Mouse (Mus musculus) embryonic facial prominence, embryonic 14.5 days (tissue): ENCODE results near the gene Ift22. TPM values are rescaled to one million over a fixed set of nuclear protein-coding genes. Genes with fewer than 3 reads are reported as not detected.

Experiments
- ATAC-seq: fragments of 200-750 bp; cut with Nextera tagmentation; 2 replicates; pipeline ENCODE4 v1.8.0; 2017; ENCODE audit warnings: low read depth, moderate number of reproducible peaks, moderate TSS enrichment
- DNase-seq: peaks from one replicate; pipeline ENCODE4 v3.0.0-alpha.2; 2015; ENCODE audit warnings: low spot score
- H3K27ac ChIP-seq: fragments of 300-500 bp; sonication (generic); replicated peaks from 2 replicates; pipeline ENCODE4 v1.5.1; 2014; ENCODE audit warnings: low read depth, mild to moderate bottlenecking, low read length, moderate library complexity
- H3K27me3 ChIP-seq: fragments of 300-500 bp; sonication (generic); replicated peaks from 2 replicates; pipeline ENCODE4 v1.6.1; 2014; ENCODE audit warnings: low read length; ENCODE audit not compliant: control insufficient read depth, insufficient read depth
- H3K36me3 ChIP-seq: fragments of 300-500 bp; sonication (generic); 2 replicates; pipeline ENCODE4 v1.6.1; 2014; ENCODE audit warnings: low read length, mixed read lengths; ENCODE audit not compliant: control insufficient read depth, insufficient read depth
- H3K4me1 ChIP-seq: fragments of 300-500 bp; sonication (generic); 2 replicates; pipeline ENCODE4 v1.6.1; 2014; ENCODE audit warnings: antibody characterized with exemption, low read length; ENCODE audit not compliant: control insufficient read depth, insufficient read depth
- H3K4me2 ChIP-seq: fragments of 300-500 bp; sonication (generic); 2 replicates; pipeline ENCODE4 v1.6.1; 2014; ENCODE audit warnings: low read depth, mild to moderate bottlenecking, low read length, moderate library complexity, mixed read lengths
- H3K4me3 ChIP-seq: fragments of 300-500 bp; sonication (generic); 2 replicates; pipeline ENCODE4 v1.5.1; 2014; ENCODE audit warnings: low read depth, mild to moderate bottlenecking, low read length
- H3K9ac ChIP-seq: fragments of 300-500 bp; sonication (generic); 2 replicates; pipeline ENCODE4 v1.6.1; 2014; ENCODE audit warnings: low read depth, mild to moderate bottlenecking, low read length, moderate library complexity, mixed read lengths
- H3K9me3 ChIP-seq: fragments of 300-500 bp; sonication (generic); 2 replicates; pipeline ENCODE4 v1.6.1; 2016; ENCODE audit warnings: low read length; ENCODE audit not compliant: control insufficient read depth
- WGBS: fragments of 180-500 bp; shearing (Covaris S2); extraction: QIAGEN DNeasy Blood & Tissue Kit; methylation state at CpG from one replicate; pipeline ENCODE4 v1.1.7; 2014; 5-methylcytosine and 5-hydroxymethylcytosine counted together
- polyA plus RNA-seq: library from polyadenylated mRNA; unstranded; fragments of >200 nt; fragmentation: Nextera tagmentation; extraction: Ambion mirVana; gene quantifications from 2 replicates; pipeline ENCODE4 v1.2.1, GENCODE M21; 2014

Gene Ift22
- polyA plus RNA-seq, 1 experiment from 2014 or later = 93.3 TPM

DNA sequence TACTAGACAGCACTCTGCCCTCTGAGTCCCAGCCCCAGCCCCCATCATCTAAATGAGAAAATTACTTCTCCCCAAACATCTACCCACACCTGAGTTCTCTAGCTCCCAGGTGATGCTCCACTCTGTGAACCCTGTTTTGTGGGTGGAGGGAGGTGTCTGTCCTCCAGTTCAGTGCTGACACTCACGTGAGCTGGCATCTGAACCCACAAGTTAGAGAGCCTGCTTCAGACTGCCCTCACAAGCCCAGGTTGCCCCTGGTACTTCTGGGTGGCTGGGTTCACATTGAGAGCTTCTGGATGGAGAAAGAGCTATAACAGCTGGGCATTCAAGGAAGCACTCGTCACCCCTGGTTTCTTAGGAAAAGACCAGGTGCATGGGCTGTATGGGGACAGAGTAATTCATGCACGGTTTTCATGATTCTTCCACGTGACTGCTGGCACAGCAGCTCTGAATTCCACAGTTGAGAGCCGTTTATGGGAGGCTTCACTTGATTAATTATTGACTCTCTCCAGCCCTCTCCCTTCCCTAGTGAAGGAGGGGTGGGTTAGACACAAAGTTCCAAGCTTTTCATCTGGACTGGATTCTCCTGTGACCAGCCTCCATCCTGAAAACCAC is 51.1 kb downstream of the Ift22 start:
- H3K27ac ChIP-seq = no peak overlapping the region
- H3K36me3 ChIP-seq = peaks cover 14% of the 10 kb centered on the region
- DNase-seq (no peak), ATAC-seq (no peak)
- H3K4me2 ChIP-seq = no peak overlapping the region
- no peak overlapping the region for H3K4me3 ChIP-seq
- 79% methylated on average over 5 of the region's 5 CpGs for WGBS
- H3K4me1 ChIP-seq = peaks cover 9% of the 10 kb centered on the region
- H3K27me3 ChIP-seq = no peaks in the 10 kb centered on the region
- H3K9ac ChIP-seq = no peak overlapping the region
- no peaks in the 10 kb centered on the region for H3K9me3 ChIP-seq

GRCm38 (mm10) chr5:136960053-136960452 is 52.1 kb downstream of the Ift22 start:
- Histone ChIP-seq H3K27me3 (no peaks in the 10 kb centered on the region), H3K4me1 (peaks cover 4% of the 10 kb centered on the region; the same call in 1 of the 2 replicates), H3K4me3 (no peak overlapping the region), H3K9ac (no peak overlapping the region), H3K9me3 (no peaks in the 10 kb centered on the region), H3K4me2 (no peak overlapping the region), H3K27ac (no peak overlapping the region), H3K36me3 (peaks cover 21% of the 10 kb centered on the region)
- DNase-seq = no peak
- ATAC-seq = no peak
- 92% methylated on average over 6 of the region's 6 CpGs for WGBS

GRCm38 (mm10) chr5:136961334-136961982 is 53.5 kb downstream of the Ift22 start:
- Histone ChIP-seq H3K9ac (peak overlapping the region; percentile 73), H3K27ac (peak overlapping the region; percentile 76), H3K27me3 (no peaks in the 10 kb centered on the region), H3K4me1 (peaks cover 4% of the 10 kb centered on the region; the same call in 1 of the 2 replicates), H3K4me3 (peak overlapping the region; percentile 60), H3K36me3 (peaks cover 32% of the 10 kb centered on the region), H3K9me3 (no peaks in the 10 kb centered on the region), H3K4me2 (peak overlapping the region; percentile 71)
- ATAC-seq = peak; percentile 15; the same call in 1 of the 2 replicates
- no peak for DNase-seq
- 24% methylated on average over 5 of the region's 5 CpGs for WGBS

DNA sequence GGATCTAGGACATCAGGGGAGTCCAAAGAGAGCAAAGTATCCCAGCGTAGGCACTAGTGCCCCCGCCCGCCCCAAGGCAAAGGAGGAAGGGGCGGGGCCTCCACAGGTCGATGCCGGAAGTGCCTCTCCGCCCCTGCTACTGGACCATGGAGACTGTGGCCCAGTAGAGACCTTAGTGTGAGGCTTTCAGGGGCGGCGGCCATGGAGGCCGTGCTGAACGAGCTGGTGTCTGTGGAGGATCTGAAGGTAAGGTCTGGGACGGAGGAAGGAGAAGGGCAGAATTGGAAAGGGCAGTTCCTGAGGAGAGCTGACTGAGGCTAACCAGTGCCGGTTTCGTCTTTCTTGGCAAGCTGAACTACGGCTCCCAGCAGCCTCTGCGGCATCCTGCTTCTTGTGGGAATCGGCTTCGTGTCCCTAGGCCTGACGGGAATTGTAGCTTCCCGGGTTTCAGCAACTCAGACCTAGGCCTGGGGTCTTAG is 54.1 kb downstream of the Ift22 start:
- Histone ChIP-seq H3K9ac (peak overlapping the region; percentile 73), H3K36me3 (peaks cover 35% of the 10 kb centered on the region), H3K4me1 (peaks cover 4% of the 10 kb centered on the region; the same call in 1 of the 2 replicates), H3K27ac (peak overlapping the region; percentile 76), H3K9me3 (no peaks in the 10 kb centered on the region), H3K27me3 (no peaks in the 10 kb centered on the region), H3K4me2 (peak overlapping the region; percentile 71), H3K4me3 (peak overlapping the region; percentile 60)
- ATAC-seq = peak; percentile 95
- 0% methylated on average over 20 of the region's 20 CpGs for WGBS
- DNase-seq = peak; percentile 97

- peaks cover 4% of the 10 kb centered on the region; the same call in 1 of the 2 replicates for H3K4me1 ChIP-seq
- 5% methylated on average over 10 of the region's 10 CpGs for WGBS
Measured at GRCm38 (mm10) chr5:136962501-136962900, 54.6 kb downstream of the Ift22 start.

DNA sequence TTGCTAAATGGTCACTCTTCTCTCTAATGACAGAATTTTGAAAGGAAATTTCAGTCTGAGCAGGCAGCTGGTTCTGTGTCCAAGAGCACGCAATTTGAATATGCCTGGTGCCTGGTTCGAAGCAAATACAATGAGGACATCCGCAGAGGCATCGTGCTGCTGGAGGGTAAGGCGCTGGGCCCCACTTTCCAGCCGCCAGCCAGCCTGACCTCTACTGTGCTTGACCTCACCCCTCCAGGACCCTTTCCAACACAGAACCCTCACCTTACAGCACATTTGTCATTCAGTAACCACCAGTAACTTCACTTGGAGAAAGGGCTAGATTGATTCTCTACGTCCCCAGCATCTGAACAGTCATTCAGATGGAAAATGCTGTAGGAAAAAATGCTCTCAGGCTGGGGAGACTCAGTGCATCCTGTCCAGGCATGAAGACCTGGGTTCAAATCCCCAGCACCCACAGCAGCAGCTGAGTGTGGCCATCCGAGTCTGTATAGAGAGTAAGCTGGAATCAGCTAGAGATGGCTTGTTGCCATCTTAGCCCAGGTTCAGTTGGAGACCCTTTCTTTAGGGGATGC is 55.1 kb downstream of the Ift22 start:
- no peak for ATAC-seq
- Histone ChIP-seq H3K4me3 (peak overlapping the region; percentile 60), H3K4me2 (peak overlapping the region; percentile 71), H3K27me3 (no peaks in the 10 kb centered on the region), H3K27ac (no peak overlapping the region), H3K9me3 (no peaks in the 10 kb centered on the region), H3K36me3 (peaks cover 35% of the 10 kb centered on the region), H3K4me1 (peaks cover 4% of the 10 kb centered on the region; the same call in 1 of the 2 replicates), H3K9ac (peak overlapping the region; percentile 73)
- WGBS = 80% methylated on average over 8 of the region's 8 CpGs
- DNase-seq = no peak

More at GRCm38 (mm10) chr5:136962501-136962900, 54.6 kb downstream of the Ift22 start:
- no peaks in the 10 kb centered on the region for H3K27me3 ChIP-seq
- DNase-seq (peak; percentile 81), ATAC-seq (peak; percentile 79)
- H3K36me3 ChIP-seq = peaks cover 35% of the 10 kb centered on the region
- no peaks in the 10 kb centered on the region for H3K9me3 ChIP-seq
- peak overlapping the region; percentile 76 for H3K27ac ChIP-seq
- H3K4me2 ChIP-seq = peak overlapping the region; percentile 71
- H3K4me3 ChIP-seq = peak overlapping the region; percentile 60
- H3K9ac ChIP-seq = peak overlapping the region; percentile 73

Other genes with a start within 250 kb of the Ift22 start
- not detected in 2 replicates for gene Myl10, start 215.0 kb upstream of the Ift22 start, polyA plus RNA-seq
- 92.5 and 125 TPM in 2 replicates for gene Col26a1, start 24.9 kb upstream of the Ift22 start, polyA plus RNA-seq
- gene Fis1, start 45.1 kb downstream of the Ift22 start, polyA plus RNA-seq = 266 and 270 TPM in 2 replicates
- gene Cldn15, start 58.5 kb downstream of the Ift22 start, polyA plus RNA-seq = 0.77 and 0.97 TPM in 2 replicates
- gene Plod3, start 78.9 kb downstream of the Ift22 start, polyA plus RNA-seq = 51.1 and 62.2 TPM in 2 replicates
- 76.6 and 85.8 TPM in 2 replicates for gene Znhit1, start 79.9 kb downstream of the Ift22 start, polyA plus RNA-seq
- 0.92 and 1.3 TPM in 2 replicates for gene Vgf, start 118.2 kb downstream of the Ift22 start, polyA plus RNA-seq
- gene Ap1s1, start 138.0 kb downstream of the Ift22 start, polyA plus RNA-seq = 136 and 151 TPM in 2 replicates
- 0.50 and 0.63 TPM in 2 replicates for gene Serpine1, start 164.1 kb downstream of the Ift22 start, polyA plus RNA-seq
- 8.8 and 8.9 TPM in 2 replicates for gene Trim56, start 208.1 kb downstream of the Ift22 start, polyA plus RNA-seq
- gene Muc3, start 241.2 kb downstream of the Ift22 start, polyA plus RNA-seq = 0.14 TPM in 1 of 2 replicates, not detected in the other